Mouse (Mus musculus) brown adipose tissue, adult 24 weeks (tissue): ENCODE measurements around the gene Olfr582. TPM values are rescaled to one million over a fixed set of nuclear protein-coding genes. Genes with fewer than 3 reads are reported as not detected.

ENCODE experiments used
- H3K27ac ChIP-seq: fragments of 200-500 bp; replicated peaks from 2 replicates; pipeline ENCODE4 v1.5.1; 2012; ENCODE audit warnings: low read depth, mild to moderate bottlenecking, low read length
- H3K4me1 ChIP-seq: fragments of 200-500 bp; 2 replicates; pipeline ENCODE4 v1.6.1; 2012; ENCODE audit warnings: low read length, mixed read lengths; ENCODE audit not compliant: control insufficient read depth, insufficient read depth, insufficient read length
- H3K4me3 ChIP-seq: fragments of 200-500 bp; 2 replicates; pipeline ENCODE4 v1.5.1; 2012; ENCODE audit warnings: low read depth, mild to moderate bottlenecking, low read length, moderate library complexity; ENCODE audit not compliant: insufficient read depth
- polyA plus RNA-seq: library from polyadenylated mRNA; stranded (reverse); fragments of >200 nt; gene quantifications from 2 replicates; pipeline ENCODE4 v1.2.4, GENCODE M21; 2012; ENCODE audit not compliant: missing spikeins, insufficient read depth, insufficient read length

The Olfr582 gene
- not detected in 2 replicates for polyA plus RNA-seq

DNA sequence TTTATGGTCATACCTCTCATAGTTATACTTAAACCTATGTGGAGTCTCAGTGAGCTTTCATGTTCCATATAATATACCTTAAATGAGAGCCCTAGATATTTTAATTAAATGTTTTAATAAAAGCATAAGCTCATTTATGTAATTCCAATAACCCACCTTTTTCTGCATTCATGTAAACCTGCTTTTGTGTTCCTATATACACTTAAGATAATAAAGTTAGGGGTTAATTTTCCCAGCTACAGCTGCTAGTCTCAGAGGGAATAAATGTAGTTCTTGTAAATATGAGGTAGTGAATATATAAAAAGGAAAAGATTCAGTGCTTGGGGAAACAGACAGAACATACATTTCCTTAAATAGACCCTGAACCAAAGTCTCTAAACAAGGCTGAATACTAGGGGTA is at the start of gene Olfr582:
Gene Olfr582, plus strand, starts transcription at position 301 of the 400 bp plus-strand sequence.
- H3K4me3 ChIP-seq, result no peak within 1 kb of the TSS
- H3K4me1 ChIP-seq, result no peaks in the 10 kb centered on the region
- H3K27ac ChIP-seq, result no peak within 1 kb of the TSS

DNA sequence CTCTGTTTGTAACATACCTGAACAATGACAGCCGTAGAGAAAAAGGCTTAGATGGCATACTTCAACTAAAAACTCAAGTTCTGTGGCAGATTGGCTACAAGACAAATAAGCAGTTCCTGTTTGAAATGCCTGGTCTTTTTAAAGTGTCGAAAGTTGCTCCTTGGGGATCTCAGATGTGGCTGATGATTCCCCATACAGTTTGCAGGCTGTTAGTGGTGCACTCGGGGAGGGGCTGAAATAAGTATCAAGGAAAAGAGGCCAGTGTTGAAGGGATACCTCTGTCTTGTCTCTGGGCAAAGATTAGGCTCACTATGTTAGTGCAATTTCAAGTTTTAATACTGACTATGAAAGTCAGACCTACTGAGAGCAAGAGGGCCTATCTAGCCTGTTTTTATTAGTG is 48.6 kb upstream of the Olfr582 start, which contains the start of gene Olfr578:
Gene Olfr578, minus strand, starts transcription at position 101 of the 400 bp plus-strand sequence.
- H3K27ac ChIP-seq, result no peak within 1 kb of the TSS
- H3K4me1 ChIP-seq, result no peaks in the 10 kb centered on the region
- no peak within 1 kb of the TSS for H3K4me3 ChIP-seq

DNA sequence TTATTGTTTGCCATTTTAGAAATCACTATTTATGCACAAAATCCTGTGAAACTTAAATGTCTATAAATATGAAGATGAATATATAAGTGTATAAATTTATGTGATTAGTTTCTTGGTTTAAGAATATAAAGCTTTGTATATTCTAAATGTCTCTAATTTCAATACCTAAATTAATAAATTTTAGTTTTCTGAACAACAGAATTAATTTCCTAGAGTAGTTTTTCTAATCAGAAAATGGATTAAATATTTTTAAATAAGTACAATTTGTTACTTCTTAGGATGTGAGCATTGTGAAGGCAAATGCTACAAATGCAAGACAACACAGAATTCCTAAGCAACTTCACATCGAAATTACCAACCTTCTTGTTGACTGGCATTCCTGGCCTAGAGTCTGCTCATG is 13.2 kb downstream of the Olfr582 start, which contains the start of gene Olfr583:
Gene Olfr583, plus strand, starts transcription at position 301 of the 400 bp plus-strand sequence.
- Histone ChIP-seq H3K4me3 (no peak within 1 kb of the TSS), H3K27ac (no peak within 1 kb of the TSS), H3K4me1 (no peaks in the 10 kb centered on the region)

DNA sequence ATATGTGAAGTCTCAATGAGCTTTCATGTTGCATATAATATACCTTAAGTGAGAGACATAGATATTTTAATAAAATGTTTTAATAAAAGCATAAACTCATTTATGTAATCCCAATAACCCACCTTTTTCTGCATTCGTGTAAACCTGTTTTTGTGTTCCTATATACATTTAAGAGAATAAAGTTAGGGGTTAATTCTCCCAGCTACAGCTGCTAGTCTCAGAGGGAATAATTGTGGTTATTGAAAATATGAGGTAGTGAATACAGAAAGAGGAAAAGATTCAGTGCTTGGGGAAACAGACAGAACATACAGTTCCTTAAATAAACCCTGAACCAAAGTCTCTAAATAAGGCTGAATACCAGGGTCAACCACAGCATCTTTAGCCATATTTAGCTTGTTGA is 43.8 kb downstream of the Olfr582 start, which contains the start of gene Olfr584:
Gene Olfr584, plus strand, starts transcription at position 301 of the 400 bp plus-strand sequence.
- no peak within 1 kb of the TSS for H3K27ac ChIP-seq
- no peaks in the 10 kb centered on the region for H3K4me1 ChIP-seq
- no peak within 1 kb of the TSS for H3K4me3 ChIP-seq

Other genes with a start within 250 kb of the Olfr582 start
- gene Olfr564, start 234.5 kb upstream of the Olfr582 start, polyA plus RNA-seq, result not detected in 2 replicates
- not detected in 2 replicates for gene Olfr566, start 179.3 kb upstream of the Olfr582 start, polyA plus RNA-seq
- not detected in 2 replicates for gene Olfr568, start 160.9 kb upstream of the Olfr582 start, polyA plus RNA-seq
- not detected in 2 replicates for gene Olfr569, start 147.1 kb upstream of the Olfr582 start, polyA plus RNA-seq
- not detected in 2 replicates for gene Olfr570, start 143.4 kb upstream of the Olfr582 start, polyA plus RNA-seq
- 0.28 TPM in 1 of 2 replicates, not detected in the other for gene Olfr571, start 120.5 kb upstream of the Olfr582 start, polyA plus RNA-seq
- gene Olfr572, start 113.6 kb upstream of the Olfr582 start, polyA plus RNA-seq, result not detected in 2 replicates
- not detected in 2 replicates for gene Olfr573-ps1, start 95.4 kb upstream of the Olfr582 start, polyA plus RNA-seq
- not detected in 2 replicates for gene Olfr574, start 89.6 kb upstream of the Olfr582 start, polyA plus RNA-seq
- not detected in 2 replicates for gene Olfr575, start 79.2 kb upstream of the Olfr582 start, polyA plus RNA-seq
- not detected in 2 replicates for gene Olfr576, start 75.4 kb upstream of the Olfr582 start, polyA plus RNA-seq
- gene Olfr577, start 62.1 kb upstream of the Olfr582 start, polyA plus RNA-seq, result not detected in 2 replicates
- gene Olfr578, start 48.7 kb upstream of the Olfr582 start, polyA plus RNA-seq, result not detected in 2 replicates
- not detected in 2 replicates for gene Olfr583, start 13.3 kb downstream of the Olfr582 start, polyA plus RNA-seq
- gene Olfr584, start 43.9 kb downstream of the Olfr582 start, polyA plus RNA-seq, result not detected in 2 replicates
- not detected in 2 replicates for gene Olfr585, start 59.7 kb downstream of the Olfr582 start, polyA plus RNA-seq
- not detected in 2 replicates for gene Olfr586, start 87.6 kb downstream of the Olfr582 start, polyA plus RNA-seq
- gene Olfr588-ps1, start 102.9 kb downstream of the Olfr582 start, polyA plus RNA-seq, result not detected in 2 replicates
- gene Olfr589, start 118.3 kb downstream of the Olfr582 start, polyA plus RNA-seq, result not detected in 2 replicates
- not detected in 2 replicates for gene Olfr591, start 140.3 kb downstream of the Olfr582 start, polyA plus RNA-seq
- not detected in 2 replicates for gene Olfr592, start 146.8 kb downstream of the Olfr582 start, polyA plus RNA-seq
- not detected in 2 replicates for gene Olfr593, start 173.8 kb downstream of the Olfr582 start, polyA plus RNA-seq
- gene Olfr594, start 179.0 kb downstream of the Olfr582 start, polyA plus RNA-seq, result not detected in 2 replicates
- not detected in 2 replicates for gene Usp17ld, start 214.5 kb downstream of the Olfr582 start, polyA plus RNA-seq